Mouse (Mus musculus) T-helper 1 cell (primary cell): ENCODE data around the gene Clec16a.

Source experiments
- in situ Hi-C: fragments of 300-600 bp; cut with MboI, MseI; formaldehyde crosslinking; loops from one replicate; pipeline ENCODE4 v1.15.1; 2025; ENCODE audit warnings: high pct_unique_total_duplicates

Gene Clec16a

GRCm38 (mm10) chr16:10783883-10784792, 239.0 kb downstream of the Clec16a start:
- in situ Hi-C loops = no loop called here

- in situ Hi-C loops = loop anchor here (5.0 kb wide), 2 partner anchors 52 to 218 kb away; partner anchors contain the start of gene Rmi2
Measured at GRCm38 (mm10) chr16:10784793-10785370, 239.7 kb downstream of the Clec16a start.

- in situ Hi-C loops = loop anchor here (5.0 kb wide), 2 partner anchors 52 to 218 kb away; partner anchors contain the start of gene Rmi2
Measured at GRCm38 (mm10) chr16:10785371-10786231, 240.5 kb downstream of the Clec16a start, which contains the start of gene Socs1. TSS of gene Socs1 (minus strand) at chr16:10785536.

- in situ Hi-C loops = loop anchor here (5.0 kb wide), 2 partner anchors 51 to 219 kb away; partner anchors contain the start of gene Rmi2
Measured at GRCm38 (mm10) chr16:10786288-10786687, 241.1 kb downstream of the Clec16a start.

DNA sequence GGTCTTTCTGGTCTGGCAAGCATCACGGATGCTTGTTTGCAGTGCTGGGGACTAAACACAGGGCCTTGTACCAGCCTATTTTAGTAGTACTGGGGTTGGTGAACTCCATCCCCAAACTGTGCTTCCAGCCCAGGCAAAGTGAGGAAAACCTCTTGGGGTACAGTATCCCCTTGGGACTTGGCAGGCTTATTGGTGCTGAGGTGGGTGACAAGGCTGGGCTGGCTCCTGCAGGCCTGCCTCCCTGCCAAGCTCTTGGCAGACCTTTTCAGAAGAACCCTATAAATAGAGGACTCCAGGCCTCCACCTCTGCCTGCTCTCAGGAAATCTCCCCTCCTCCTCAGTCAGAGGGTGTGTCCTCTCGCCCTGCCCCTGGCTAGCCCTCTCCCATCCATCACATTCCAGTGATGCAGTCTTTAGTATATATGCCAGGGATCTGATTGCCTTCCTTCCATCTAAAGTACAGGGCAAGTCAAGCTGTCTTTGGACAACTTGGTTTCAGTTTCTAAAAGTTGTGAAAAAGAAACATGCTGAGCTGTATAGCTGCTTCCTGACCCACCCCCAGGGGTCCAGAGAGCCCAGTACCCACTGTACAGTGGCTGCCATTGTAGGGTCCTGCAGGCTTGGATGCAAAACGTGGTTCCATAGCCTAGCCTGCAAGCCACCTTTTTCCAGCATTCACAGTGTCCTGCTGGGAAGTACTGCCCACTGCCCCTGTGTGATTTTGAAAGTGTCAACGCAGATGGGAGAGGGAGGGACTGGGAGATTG, 241.8 kb downstream of the Clec16a start:
- in situ Hi-C loops = loop anchor here (5.0 kb wide), 2 partner anchors 50 to 220 kb away; partner anchors contain the start of gene Rmi2

DNA sequence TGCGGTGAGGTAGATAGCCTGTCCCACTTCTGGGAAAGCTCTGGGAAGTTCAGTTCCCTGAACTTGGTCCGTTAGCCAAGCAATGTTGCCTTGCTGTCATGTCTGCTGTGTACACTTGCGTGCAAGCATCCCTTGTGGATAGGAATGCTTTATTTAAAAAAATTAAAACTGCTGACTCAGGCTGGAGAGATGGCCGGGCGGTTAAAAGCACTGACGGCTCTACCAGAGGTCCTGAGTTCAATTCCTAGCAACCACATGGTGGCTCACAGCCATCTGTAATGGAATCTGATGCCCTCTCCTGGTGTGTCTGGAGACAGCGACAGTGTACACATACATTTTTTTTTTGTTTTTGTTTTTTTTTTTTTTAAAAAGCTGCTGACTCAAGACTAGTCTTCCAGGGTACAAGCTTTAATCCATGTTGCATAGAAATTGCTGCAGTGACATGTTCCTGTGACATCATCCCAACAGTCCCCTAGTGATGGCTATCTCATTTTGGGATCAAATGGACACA, 242.5 kb downstream of the Clec16a start:
- in situ Hi-C loops = loop anchor here (5.0 kb wide), 2 partner anchors 50 to 220 kb away; partner anchors contain the start of gene Rmi2

- in situ Hi-C loops = loop anchor here (5.0 kb wide), 2 partner anchors 49 to 221 kb away; partner anchors contain the start of gene Rmi2
Measured at GRCm38 (mm10) chr16:10788271-10788670, 243.1 kb downstream of the Clec16a start, which contains the start of gene Tnp2. TSS of gene Tnp2 (minus strand) at chr16:10788660.

- in situ Hi-C loops = loop anchor here (5.0 kb wide), 2 partner anchors 48 to 222 kb away; partner anchors contain the start of gene Rmi2
Measured at GRCm38 (mm10) chr16:10788866-10789265, 243.7 kb downstream of the Clec16a start.

GRCm38 (mm10) chr16:10790702-10791101, 245.6 kb downstream of the Clec16a start, which contains the start of gene Prm3:
TSS of gene Prm3 (minus strand) at chr16:10790914.
- in situ Hi-C loops = no loop called here
